Mouse (Mus musculus): ENCODE data around the gene Fxyd3.

Fxyd3 gene

GRCm38 (mm10) chr7:31072326-31072725 lies 4.2 kb downstream of the Fxyd3 start:
- no peak for DNase-seq (ENCODE audit: low spot score in 2 of 2)

- no peak for DNase-seq (ENCODE audit: low spot score in 2 of 2)
Observed at GRCm38 (mm10) chr7:31070324-31070723, 6.2 kb downstream of the Fxyd3 start.

- DNase-seq (ENCODE audit: low spot score in 2 of 2): no peak
Observed at GRCm38 (mm10) chr7:31069491-31069890, 7.0 kb downstream of the Fxyd3 start.

GRCm38 (mm10) chr7:31067836-31068235 lies 8.7 kb downstream of the Fxyd3 start:
- DNase-seq (ENCODE audit: low spot score in 2 of 2): peak in 1 of 2 experiments; percentile 40

- no peak for DNase-seq (ENCODE audit: low spot score in 2 of 2)
Observed at GRCm38 (mm10) chr7:31063074-31063560, 13.4 kb downstream of the Fxyd3 start.

GRCm38 (mm10) chr7:31060621-31061010 lies 15.9 kb downstream of the Fxyd3 start:
- no peak for DNase-seq (ENCODE audit: low spot score in 2 of 2)

GRCm38 (mm10) chr7:31059919-31060620 lies 16.4 kb downstream of the Fxyd3 start:
- no peak for DNase-seq (ENCODE audit: low spot score in 2 of 2)

- peak; percentile 78 to 79 for DNase-seq (ENCODE audit: low spot score in 2 of 2)
Observed at GRCm38 (mm10) chr7:31059108-31059507, 17.4 kb downstream of the Fxyd3 start, which contains the start of gene Lgi4. TSS of gene Lgi4 (plus strand) at chr7:31059342.

- no peak for DNase-seq (ENCODE audit: low spot score in 2 of 2)
Observed at GRCm38 (mm10) chr7:31058211-31058610, 18.3 kb downstream of the Fxyd3 start.

GRCm38 (mm10) chr7:31057730-31058129 lies 18.8 kb downstream of the Fxyd3 start:
- no peak for DNase-seq (ENCODE audit: low spot score in 2 of 2)

GRCm38 (mm10) chr7:31057071-31057470 lies 19.4 kb downstream of the Fxyd3 start, which contains the start of gene Fxyd1:
TSS of gene Fxyd1 (minus strand) at chr7:31057199.
- DNase-seq (ENCODE audit: low spot score in 2 of 2): no peak

GRCm38 (mm10) chr7:31056448-31056847 lies 20.1 kb downstream of the Fxyd3 start:
- no peak for DNase-seq (ENCODE audit: low spot score in 2 of 2)

GRCm38 (mm10) chr7:31055883-31056282 lies 20.6 kb downstream of the Fxyd3 start:
- DNase-seq (ENCODE audit: low spot score in 2 of 2): no peak

GRCm38 (mm10) chr7:31055354-31055824 lies 21.1 kb downstream of the Fxyd3 start:
- DNase-seq (ENCODE audit: low spot score in 2 of 2): peak; percentile 52 to 63

- no peak for DNase-seq (ENCODE audit: low spot score in 2 of 2)
Observed at GRCm38 (mm10) chr7:31054661-31055320, 21.7 kb downstream of the Fxyd3 start.

- DNase-seq (ENCODE audit: low spot score in 2 of 2): no peak
Observed at GRCm38 (mm10) chr7:31053882-31054447, 22.5 kb downstream of the Fxyd3 start.

GRCm38 (mm10) chr7:31052636-31053434 lies 23.7 kb downstream of the Fxyd3 start:
- DNase-seq (ENCODE audit: low spot score in 2 of 2): peak; percentile 68 to 71

GRCm38 (mm10) chr7:31052251-31052635 lies 24.3 kb downstream of the Fxyd3 start:
- no peak for DNase-seq (ENCODE audit: low spot score in 2 of 2)

- DNase-seq (ENCODE audit: low spot score in 2 of 2): peak in 1 of 2 experiments; percentile 50
Observed at GRCm38 (mm10) chr7:31051321-31052021, 25.0 kb downstream of the Fxyd3 start, which contains the start of gene Fxyd7. TSS of gene Fxyd7 (minus strand) at chr7:31051467.

GRCm38 (mm10) chr7:31050921-31051320 lies 25.6 kb downstream of the Fxyd3 start:
- peak in 1 of 2 experiments; percentile 43 for DNase-seq (ENCODE audit: low spot score in 2 of 2)

- DNase-seq (ENCODE audit: low spot score in 2 of 2): no peak
Observed at GRCm38 (mm10) chr7:31050487-31050886, 26.0 kb downstream of the Fxyd3 start.
